Mouse (Mus musculus) testis, adult 10 weeks (tissue): ENCODE measurements around the gene Pin1rt1. TPM values are rescaled to one million over a fixed set of nuclear protein-coding genes. Genes with fewer than 3 reads are reported as not detected.

Source experiments
- polyA plus RNA-seq: library from polyadenylated mRNA; stranded (reverse); fragments of 350-450 nt; fragmentation: Illumina TruSeq; extraction: RNeasy Lipid Tissue Mini Kit (QIAGEN cat#74804); gene quantifications from one replicate; pipeline ENCODE4 v1.2.3, GENCODE M21; 2014; ENCODE audit warnings: low read depth, low replicate concordance

Gene Pin1rt1
- polyA plus RNA-seq, result 0.78 TPM

DNA sequence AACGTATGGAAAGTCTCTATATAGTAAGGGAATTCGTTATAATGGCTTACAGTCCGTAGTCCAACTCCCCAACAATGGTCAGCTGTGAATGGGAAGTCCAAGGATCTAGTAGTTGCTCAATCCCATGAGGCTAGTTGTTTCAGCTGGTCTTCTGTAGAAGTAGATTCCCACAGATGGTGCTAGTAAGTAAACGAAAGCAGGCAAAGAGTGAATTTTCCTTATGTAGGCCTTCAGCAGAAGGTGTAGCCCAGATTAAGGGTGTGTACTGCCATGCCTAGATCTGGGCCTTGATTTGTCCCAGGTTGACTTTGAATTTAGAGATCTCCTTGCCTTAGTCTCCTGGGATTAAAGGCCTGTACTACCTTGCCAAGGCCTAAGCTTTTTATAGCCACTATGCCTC lies at the start of gene Pin1rt1:
Gene Pin1rt1, minus strand, starts transcription at position 101 of the 400 bp plus-strand sequence.

DNA sequence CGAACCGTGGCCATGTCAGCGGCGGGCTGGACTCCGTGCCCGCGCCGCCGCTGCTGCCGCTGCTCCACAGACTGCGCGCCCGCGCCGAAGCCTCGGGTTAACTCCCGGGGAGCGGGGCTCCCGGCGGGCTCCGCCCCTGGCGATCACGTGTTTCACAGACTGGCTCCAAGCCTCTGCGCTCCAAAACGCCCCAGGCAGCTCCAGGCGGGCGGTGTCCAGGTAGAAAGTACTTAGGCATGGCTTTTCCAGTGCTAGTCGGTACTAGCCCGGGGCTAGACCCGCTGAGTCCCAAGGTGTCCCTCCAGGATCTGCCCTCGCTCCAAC lies 26.5 kb upstream of the Pin1rt1 start, which contains the start of gene Depdc7:
Gene Depdc7, minus strand, starts transcription at position 138 of the 324 bp plus-strand sequence.

GRCm38 (mm10) chr2:104711585-104712485 lies 4.3 kb downstream of the Pin1rt1 start, which contains the start of gene Tcp11l1:
Tcp11l1 (minus strand) TSS chr2:104712169.

Other genes starting within 250 kb of the Pin1rt1 start
- 110 TPM for gene Hipk3, start 221.9 kb downstream of the Pin1rt1 start, polyA plus RNA-seq
- gene Cstf3, start 125.9 kb downstream of the Pin1rt1 start, polyA plus RNA-seq, result 70.9 TPM
- 3.9 TPM for gene Tcp11l1, start 4.2 kb downstream of the Pin1rt1 start, polyA plus RNA-seq
- gene Depdc7, start 26.5 kb upstream of the Pin1rt1 start, polyA plus RNA-seq, result 1.4 TPM
- gene Qser1, start 100.4 kb upstream of the Pin1rt1 start, polyA plus RNA-seq, result 37.9 TPM
- 0.83 TPM for gene Prrg4, start 133.5 kb upstream of the Pin1rt1 start, polyA plus RNA-seq
- 215 TPM for gene Ccdc73, start 151.4 kb upstream of the Pin1rt1 start, polyA plus RNA-seq